Mouse (Mus musculus): ENCODE data around the gene Olfr160.

Olfr160 gene

GRCm38 (mm10) chr9:37716150-37716549 lies at the start of gene Olfr160:
TSS of gene Olfr160 (minus strand) at chr9:37716250.
- no peak for DNase-seq

- DNase-seq: no peak
These were observed 46.5 kb upstream of the Olfr160 start for GRCm38 (mm10) chr9:37762541-37762940.

- no peak for DNase-seq
These were observed 45.7 kb upstream of the Olfr160 start for GRCm38 (mm10) chr9:37761728-37762127.

GRCm38 (mm10) chr9:37752006-37752405 lies 36.0 kb upstream of the Olfr160 start:
- DNase-seq: no peak

- no peak for DNase-seq
These were observed 35.4 kb upstream of the Olfr160 start for GRCm38 (mm10) chr9:37751467-37751866.

- DNase-seq: no peak
These were observed 34.4 kb upstream of the Olfr160 start for GRCm38 (mm10) chr9:37750319-37751075.

GRCm38 (mm10) chr9:37744806-37745205 lies 28.8 kb upstream of the Olfr160 start, which contains the start of gene Olfr874:
TSS of gene Olfr874 (plus strand) at chr9:37745106.
- DNase-seq: no peak

- DNase-seq: no peak
These were observed 18.3 kb upstream of the Olfr160 start for GRCm38 (mm10) chr9:37734310-37734709.

GRCm38 (mm10) chr9:37689970-37690686 lies 25.9 kb downstream of the Olfr160 start:
- no peak for DNase-seq

GRCm38 (mm10) chr9:37687941-37688303 lies 28.1 kb downstream of the Olfr160 start:
- no peak for DNase-seq

GRCm38 (mm10) chr9:37687288-37687940 lies 28.6 kb downstream of the Olfr160 start:
- DNase-seq: no peak

GRCm38 (mm10) chr9:37681123-37681522 lies 34.9 kb downstream of the Olfr160 start:
- no peak for DNase-seq

- DNase-seq: no peak
These were observed 40.8 kb downstream of the Olfr160 start for GRCm38 (mm10) chr9:37675287-37675686.

GRCm38 (mm10) chr9:37670261-37670660 lies 45.8 kb downstream of the Olfr160 start:
- DNase-seq: no peak

- DNase-seq: no peak
These were observed 46.4 kb downstream of the Olfr160 start for GRCm38 (mm10) chr9:37669678-37670077.

GRCm38 (mm10) chr9:37669115-37669514 lies 46.9 kb downstream of the Olfr160 start, which contains the start of gene Panx3:
TSS of gene Panx3 (minus strand) at chr9:37669235.
- no peak for DNase-seq

GRCm38 (mm10) chr9:37666045-37666444 lies 50.0 kb downstream of the Olfr160 start:
- DNase-seq: no peak

GRCm38 (mm10) chr9:37664604-37665003 lies 51.4 kb downstream of the Olfr160 start:
- no peak for DNase-seq

GRCm38 (mm10) chr9:37663210-37663609 lies 52.8 kb downstream of the Olfr160 start:
- DNase-seq: no peak

GRCm38 (mm10) chr9:37659413-37659812 lies 56.6 kb downstream of the Olfr160 start:
- DNase-seq: no peak

All from kidney, adult 18-20 months (tissue).